Mouse (Mus musculus): ENCODE results near the gene Usp3. TPM values are rescaled to one million over a fixed set of nuclear protein-coding genes. Genes with fewer than 3 reads are reported as not detected.

Gene Usp3
- total RNA-seq, 1 experiment from 2014 or later, result 170 TPM

DNA sequence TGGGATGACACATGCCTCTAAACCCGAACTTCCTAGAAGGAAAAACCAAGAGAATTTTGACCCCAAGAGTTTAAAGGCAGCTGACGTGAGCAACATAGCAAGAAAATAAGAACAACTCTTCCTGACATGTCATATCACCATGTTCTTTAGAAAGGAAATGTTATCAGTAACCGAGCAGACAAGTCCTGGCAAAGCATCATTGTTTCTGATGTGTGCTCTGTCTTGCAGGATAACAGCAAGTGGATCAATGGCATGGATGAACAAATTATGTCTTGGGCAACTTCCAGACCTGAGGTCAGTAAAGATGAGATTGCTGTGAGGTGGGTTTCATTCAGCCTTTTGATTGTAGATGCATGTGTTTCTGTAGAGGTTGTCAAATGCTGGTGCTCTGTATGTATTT lies 109.5 kb downstream of the Usp3 start:
- no peak for ATAC-seq (replicated peaks; ENCODE audit: insufficient number of reproducible peaks, low FRiP score, low TSS enrichment, poor library complexity, severe bottlenecking)

- ATAC-seq (replicated peaks; ENCODE audit: insufficient number of reproducible peaks, low FRiP score, low TSS enrichment, poor library complexity, severe bottlenecking), result no peak
Measured at GRCm38 (mm10) chr9:66477785-66478184, 115.2 kb downstream of the Usp3 start.

DNA sequence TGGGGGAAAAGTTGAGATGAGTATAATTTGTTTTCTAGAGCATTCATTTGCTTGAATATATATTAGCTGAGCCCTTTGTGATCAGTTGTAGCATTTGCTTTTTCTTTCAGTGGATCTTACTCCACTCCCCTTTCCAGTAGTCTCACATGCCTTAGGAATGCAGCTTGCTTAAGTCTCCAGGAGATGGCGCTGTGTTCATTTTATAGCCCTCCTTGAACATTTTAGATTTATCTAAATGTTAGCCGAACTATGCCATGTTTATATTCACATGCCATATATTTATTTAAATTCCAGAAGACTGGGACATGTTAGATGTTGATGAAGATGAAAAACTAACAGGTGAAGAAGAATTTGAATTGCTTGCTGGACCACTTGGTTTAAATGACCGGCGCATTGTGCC lies 127.9 kb downstream of the Usp3 start:
- ATAC-seq (replicated peaks; ENCODE audit: insufficient number of reproducible peaks, low FRiP score, low TSS enrichment, poor library complexity, severe bottlenecking), result no peak

Other genes starting within 250 kb of the Usp3 start
- gene Herc1, start 242.7 kb downstream of the Usp3 start, total RNA-seq (2017), result 125 to 158 TPM (median 133 TPM) in 3 replicates
- gene Fbxl22, start 78.5 kb downstream of the Usp3 start, total RNA-seq (2017), result 1.1 to 2.3 TPM (median 1.8 TPM) in 3 replicates
- 0.87 TPM in 1 of 3 replicates, not detected in the others for gene Car12, start 120.5 kb upstream of the Usp3 start, total RNA-seq (2017)
- 3.6 to 6.5 TPM (median 5.0 TPM) in 3 replicates for gene Aph1b, start 202.3 kb upstream of the Usp3 start, total RNA-seq (2017)
- gene Gm10647, start 203.9 kb upstream of the Usp3 start, total RNA-seq (2017), result not detected in 3 replicates
- 1.9 to 9.5 TPM (median 3.2 TPM) in 3 replicates for gene Aph1c, start 241.6 kb upstream of the Usp3 start, total RNA-seq (2017)

Measured in monocyte, adult 5-6 weeks (primary cell).